Mouse (Mus musculus) heart, embryonic 12.5 days (tissue): ENCODE data around the gene Slco3a1. TPM values are rescaled to one million over a fixed set of nuclear protein-coding genes. Genes with fewer than 3 reads are reported as not detected.
"Not testable (repeated sequence)": the region's sequence is repeated elsewhere in the genome, so short reads cannot be mapped to it uniquely, and the experiment has no call there.

Experiments
- ATAC-seq: fragments of 200-750 bp; cut with Nextera tagmentation; 2 replicates; pipeline ENCODE4 v1.8.0; 2017; ENCODE audit warnings: moderate TSS enrichment, moderate library complexity; ENCODE audit not compliant: insufficient number of reproducible peaks, low FRiP score
- H3K27ac ChIP-seq: fragments of 300-500 bp; sonication (generic); 2 replicates; pipeline ENCODE4 v1.5.1; 2016; ENCODE audit warnings: mild to moderate bottlenecking, moderate library complexity; ENCODE audit not compliant: poor library complexity, severe bottlenecking
- H3K27me3 ChIP-seq: fragments of 300-500 bp; sonication (generic); replicated peaks from 2 replicates; pipeline ENCODE4 v1.6.1; 2016; ENCODE audit warnings: mild to moderate bottlenecking, moderate library complexity
- H3K36me3 ChIP-seq: fragments of 300-500 bp; sonication (generic); 2 replicates; pipeline ENCODE4 v1.6.1; 2016; ENCODE audit warnings: mild to moderate bottlenecking, moderate library complexity
- H3K4me1 ChIP-seq: fragments of 300-500 bp; sonication (generic); replicated peaks from 2 replicates; pipeline ENCODE4 v1.6.1; 2016; ENCODE audit warnings: mild to moderate bottlenecking
- H3K4me2 ChIP-seq: fragments of 300-500 bp; sonication (generic); 2 replicates; pipeline ENCODE4 v1.6.1; 2016; ENCODE audit warnings: mild to moderate bottlenecking, moderate library complexity
- H3K4me3 ChIP-seq: fragments of 300-500 bp; sonication (generic); 2 replicates; pipeline ENCODE4 v1.5.1; 2016; ENCODE audit warnings: mild to moderate bottlenecking
- H3K9ac ChIP-seq: fragments of 300-500 bp; sonication (generic); 2 replicates; pipeline ENCODE4 v1.6.1; 2016; ENCODE audit warnings: mild to moderate bottlenecking, moderate library complexity
- H3K9me3 ChIP-seq: fragments of 300-500 bp; sonication (generic); replicated peaks from 2 replicates; pipeline ENCODE4 v1.6.1; 2016; ENCODE audit warnings: mild to moderate bottlenecking, moderate library complexity
- WGBS: fragments of 180-500 bp; shearing (Covaris S2); methylation state at CpG from one replicate; pipeline ENCODE4 v1.1.7; 2016; 5-methylcytosine and 5-hydroxymethylcytosine counted together
- polyA plus RNA-seq: library from polyadenylated mRNA; unstranded; fragments of >200 nt; fragmentation: Nextera tagmentation; extraction: Ambion mirVana; gene quantifications from 2 replicates; pipeline ENCODE4 v1.2.1, GENCODE M21; 2016

Gene Slco3a1
- polyA plus RNA-seq, 1 experiment from 2014 or later: 29.8 TPM

DNA sequence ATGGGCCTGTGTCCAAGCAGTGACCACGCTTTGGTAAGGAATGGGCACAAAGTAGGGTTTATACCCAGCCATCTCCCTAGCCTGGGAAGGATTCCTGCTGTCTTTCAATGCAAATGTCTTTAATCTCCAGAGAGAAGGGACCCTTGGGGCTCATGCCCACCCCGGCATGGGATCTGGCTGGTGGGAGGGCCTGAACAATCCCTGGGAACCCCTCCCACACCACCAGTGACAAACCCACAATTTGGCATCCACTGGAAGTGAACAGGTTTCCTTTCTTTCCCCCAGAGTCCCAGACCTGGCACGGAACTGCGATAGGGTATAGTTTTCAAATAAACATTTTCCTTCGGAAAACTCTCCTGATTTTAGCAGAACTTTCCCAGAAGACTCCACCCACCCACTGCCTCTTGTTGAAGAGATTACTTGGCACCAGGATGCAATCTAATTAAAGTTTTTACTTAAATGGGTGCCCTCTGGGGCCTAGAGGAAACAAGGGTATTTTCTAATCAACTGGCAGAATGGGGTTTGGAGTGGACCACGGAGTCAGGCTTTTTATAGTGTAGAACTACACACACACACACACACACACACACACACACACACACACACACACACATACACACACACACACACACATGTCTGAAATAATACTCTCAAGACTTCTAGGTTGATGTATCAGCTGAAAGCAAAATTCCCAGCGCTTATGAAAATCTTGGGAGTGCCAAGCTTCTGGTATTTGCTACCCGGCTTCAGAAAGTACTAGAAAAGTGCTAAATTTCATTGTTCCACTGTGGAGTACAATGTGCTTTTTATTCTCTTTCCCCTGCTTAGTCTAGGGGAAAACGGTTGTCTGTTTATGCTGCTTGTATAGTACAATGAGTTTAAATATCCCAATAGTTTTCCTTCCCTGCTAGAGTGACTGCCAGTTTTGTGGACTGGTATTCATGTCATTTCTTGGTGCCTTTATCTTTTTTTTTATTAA is 140.6 kb downstream of the Slco3a1 start:
- Histone ChIP-seq H3K27me3 (no peaks in the 10 kb centered on the region), H3K4me2 (no peak overlapping the region), H3K4me3 (no peak overlapping the region), H3K4me1 (peaks cover 19% of the 10 kb centered on the region), H3K36me3 (no peaks in the 10 kb centered on the region), H3K9ac (no peak overlapping the region), H3K27ac (no peak overlapping the region), H3K9me3 (0 out of 2 replicates have a peak, but pooled peaks cover 5% of the 10 kb centered on the region)
- WGBS: 67% methylated on average over 9 of the region's 9 CpGs
- ATAC-seq: no peak

DNA sequence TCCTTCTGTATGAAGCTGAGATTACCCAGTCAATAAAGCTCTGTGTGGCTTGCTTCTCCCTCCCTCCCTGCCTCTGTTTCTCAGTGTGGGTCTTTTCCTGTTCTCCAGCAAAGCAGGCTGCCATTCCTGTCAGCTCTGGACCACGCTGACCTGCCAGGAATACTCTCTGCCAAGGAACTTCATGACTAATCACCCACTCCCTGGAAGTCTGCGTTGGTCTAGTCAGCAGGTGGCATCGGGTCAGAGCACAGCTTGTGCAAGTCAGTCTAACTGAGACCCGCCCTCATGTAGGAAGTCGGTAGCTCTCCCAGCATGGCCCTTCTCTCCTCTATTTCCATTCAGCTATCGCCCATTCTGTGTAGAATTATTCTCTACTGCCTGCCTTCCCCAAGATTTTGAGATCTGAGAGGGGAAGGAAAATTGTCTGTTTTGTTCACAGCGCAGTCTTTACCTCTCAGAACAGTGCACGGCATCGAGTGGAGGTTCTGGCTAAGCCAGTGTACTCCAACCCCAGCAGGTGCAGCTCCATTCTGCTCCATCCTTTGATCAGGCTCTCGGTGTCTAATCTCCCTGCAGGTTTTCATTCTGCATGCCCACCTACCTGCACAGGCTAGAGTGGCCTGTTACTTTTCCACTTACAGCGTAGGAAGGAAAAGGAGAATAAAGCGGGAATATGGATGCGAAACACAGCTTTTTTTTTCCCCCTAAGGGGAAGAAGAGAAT is 145.8 kb downstream of the Slco3a1 start:
- Histone ChIP-seq H3K36me3 (no peaks in the 10 kb centered on the region), H3K4me2 (no peak overlapping the region), H3K9ac (no peak overlapping the region), H3K4me3 (no peak overlapping the region), H3K4me1 (peaks cover 33% of the 10 kb centered on the region), H3K9me3 (0 out of 2 replicates have a peak, but pooled peaks cover 5% of the 10 kb centered on the region), H3K27ac (no peak overlapping the region), H3K27me3 (no peaks in the 10 kb centered on the region)
- WGBS: 60% methylated on average over 13 of the region's 13 CpGs
- ATAC-seq: no peak

DNA sequence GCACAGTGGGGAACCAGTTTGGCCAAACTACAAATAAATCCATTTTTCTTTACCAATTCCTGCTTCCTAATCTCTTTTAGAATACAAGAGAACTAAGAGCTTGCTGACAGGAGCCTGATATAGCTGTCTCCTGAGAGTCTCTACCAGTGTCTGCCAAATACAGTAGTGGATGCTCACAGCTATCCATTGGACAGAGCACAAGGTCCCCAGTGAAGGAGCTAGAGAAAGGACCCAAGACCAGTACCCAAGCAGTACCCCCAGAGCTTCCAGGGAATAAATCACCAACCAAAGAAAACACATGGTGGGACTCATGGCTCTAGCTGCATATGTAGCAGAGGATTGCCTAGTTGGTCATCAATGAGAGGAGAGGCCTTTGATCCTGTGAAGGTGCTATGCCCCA is 146.7 kb downstream of the Slco3a1 start:
- H3K27me3 ChIP-seq, H3K27ac ChIP-seq, H3K9me3 ChIP-seq, H3K4me3 ChIP-seq, H3K4me2 ChIP-seq, ATAC-seq, H3K36me3 ChIP-seq, H3K9ac ChIP-seq: not testable (repeated sequence)
- peaks cover 31% of the 10 kb centered on the region for H3K4me1 ChIP-seq

DNA sequence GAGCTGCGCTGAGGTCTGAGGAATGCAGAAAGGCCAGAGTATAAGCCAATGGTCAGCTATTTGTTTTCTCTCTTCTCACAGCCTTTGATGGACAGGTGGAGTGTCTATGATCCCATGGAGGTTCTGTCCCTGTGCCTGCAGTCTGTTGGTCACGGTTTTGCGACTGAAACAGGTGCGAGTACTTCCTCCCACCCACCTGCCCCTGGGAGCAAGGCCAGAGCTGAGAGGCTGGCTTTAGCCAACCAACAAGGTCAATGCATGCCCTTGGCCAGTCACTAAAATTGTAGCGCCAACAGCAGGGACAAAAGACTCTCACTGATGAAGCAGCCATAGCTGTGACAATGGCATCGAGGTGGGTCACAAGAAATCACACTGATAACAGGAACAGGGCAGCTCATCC is 154.9 kb downstream of the Slco3a1 start:
- H3K4me3 ChIP-seq: no peak overlapping the region
- H3K27ac ChIP-seq: no peak overlapping the region
- no peaks in the 10 kb centered on the region for H3K36me3 ChIP-seq
- H3K9me3 ChIP-seq: no peaks in the 10 kb centered on the region
- 75% methylated on average over 6 of the region's 6 CpGs for WGBS
- no peak overlapping the region for H3K9ac ChIP-seq
- ATAC-seq: no peak
- H3K27me3 ChIP-seq: no peaks in the 10 kb centered on the region
- H3K4me1 ChIP-seq: no peaks in the 10 kb centered on the region
- H3K4me2 ChIP-seq: no peak overlapping the region

DNA sequence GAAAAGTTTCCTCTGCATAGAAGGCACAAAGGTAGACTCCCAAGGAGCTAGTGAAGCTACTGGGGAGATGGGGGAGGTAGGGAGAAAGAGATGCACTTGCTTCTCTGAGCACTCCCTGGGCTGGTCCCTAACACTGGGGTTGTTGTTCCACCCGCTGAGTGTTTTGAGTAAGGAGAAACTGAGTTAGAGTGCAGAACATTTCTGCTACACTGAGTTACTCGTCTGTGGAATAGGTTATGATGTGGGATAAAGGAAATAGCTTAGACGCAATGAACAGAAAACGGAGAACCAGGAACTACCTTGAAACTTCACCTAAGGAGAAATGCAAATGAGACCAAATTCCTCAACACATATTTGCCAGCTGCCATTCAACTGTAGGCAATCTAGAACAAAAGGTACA is 155.4 kb downstream of the Slco3a1 start:
- no peaks in the 10 kb centered on the region for H3K36me3 ChIP-seq
- H3K4me1 ChIP-seq: no peaks in the 10 kb centered on the region
- H3K27me3 ChIP-seq: no peaks in the 10 kb centered on the region
- no peak overlapping the region for H3K9ac ChIP-seq
- 80% methylated on average over 4 of the region's 4 CpGs for WGBS
- H3K9me3 ChIP-seq: no peaks in the 10 kb centered on the region
- no peak for ATAC-seq
- H3K27ac ChIP-seq: no peak overlapping the region
- no peak overlapping the region for H3K4me2 ChIP-seq
- H3K4me3 ChIP-seq: no peak overlapping the region

DNA sequence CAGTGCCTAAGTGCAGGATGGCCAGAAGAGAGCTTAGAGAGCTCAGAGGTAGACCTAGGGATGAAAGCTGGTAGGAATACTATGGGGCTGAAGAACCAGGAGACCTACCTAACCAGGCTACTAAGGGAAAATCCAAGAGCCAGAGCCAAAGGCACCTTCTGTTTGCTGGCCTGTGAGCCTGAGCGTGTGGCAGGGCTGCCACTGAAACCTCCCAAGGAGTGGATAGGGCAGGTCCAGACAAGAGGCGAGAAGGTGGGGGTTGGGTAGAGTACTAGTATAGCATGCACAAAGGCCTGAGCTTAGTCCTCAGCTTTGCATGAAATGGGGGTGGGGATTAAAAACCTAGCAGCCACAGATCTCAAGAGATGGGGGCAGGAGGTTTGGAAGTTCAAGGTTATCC is 156.3 kb downstream of the Slco3a1 start:
- no peak overlapping the region for H3K9ac ChIP-seq
- H3K36me3 ChIP-seq: no peaks in the 10 kb centered on the region
- H3K4me2 ChIP-seq: no peak overlapping the region
- no peak overlapping the region for H3K4me3 ChIP-seq
- no peak overlapping the region for H3K27ac ChIP-seq
- 75% methylated on average over 2 of the region's 2 CpGs for WGBS
- no peaks in the 10 kb centered on the region for H3K27me3 ChIP-seq
- no peaks in the 10 kb centered on the region for H3K9me3 ChIP-seq
- no peak for ATAC-seq
- no peaks in the 10 kb centered on the region for H3K4me1 ChIP-seq

DNA sequence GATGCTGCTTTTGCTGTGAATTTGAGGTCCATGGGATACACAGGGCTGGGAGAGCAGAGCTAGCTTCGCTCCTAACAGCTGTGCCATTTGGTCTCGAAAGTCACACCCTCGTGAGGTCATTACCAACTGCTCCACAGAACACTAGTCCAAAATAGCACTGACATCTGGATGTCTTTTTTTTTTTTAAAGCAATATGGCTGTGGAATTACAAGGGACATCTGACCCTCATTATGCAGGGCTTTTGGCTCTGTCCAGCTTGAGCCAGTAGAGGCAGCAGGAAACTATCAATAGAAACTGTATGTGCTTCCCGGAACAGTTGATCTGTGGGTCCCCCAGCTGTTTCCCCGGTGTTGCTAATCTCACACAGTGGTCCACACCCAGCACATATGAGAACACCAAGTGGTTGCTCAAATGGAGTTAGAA is 163.1 kb downstream of the Slco3a1 start:
- WGBS: 49% methylated on average over 5 of the region's 5 CpGs
- Histone ChIP-seq H3K4me1 (peaks cover 16% of the 10 kb centered on the region), H3K4me2 (no peak overlapping the region), H3K36me3 (no peaks in the 10 kb centered on the region), H3K4me3 (no peak overlapping the region), H3K27me3 (no peaks in the 10 kb centered on the region), H3K9me3 (no peaks in the 10 kb centered on the region), H3K9ac (no peak overlapping the region), H3K27ac (no peak overlapping the region)
- no peak for ATAC-seq

DNA sequence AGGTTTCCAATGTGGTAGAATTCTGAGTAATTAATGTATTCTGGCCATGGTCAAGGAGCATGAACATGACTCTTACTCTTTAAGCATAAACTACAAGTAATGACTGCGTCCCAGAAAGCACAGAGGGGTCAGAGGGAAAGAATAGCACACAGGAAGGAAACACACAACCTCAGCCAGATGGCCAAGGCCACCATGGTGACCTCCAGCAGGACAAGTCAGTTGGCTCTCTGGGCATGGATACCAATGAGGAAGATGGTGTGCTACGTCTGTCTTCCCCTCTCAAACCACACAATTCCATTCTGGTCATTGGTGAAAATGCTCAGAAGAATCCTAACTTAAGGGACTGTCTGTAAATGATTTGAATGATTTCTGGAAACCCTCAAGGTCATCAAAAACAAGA is 165.0 kb downstream of the Slco3a1 start:
- ATAC-seq: no peak
- Histone ChIP-seq H3K4me2 (no peak overlapping the region), H3K27ac (no peak overlapping the region), H3K9ac (no peak overlapping the region), H3K4me3 (no peak overlapping the region), H3K36me3 (no peaks in the 10 kb centered on the region), H3K9me3 (no peaks in the 10 kb centered on the region), H3K4me1 (peaks cover 23% of the 10 kb centered on the region), H3K27me3 (no peaks in the 10 kb centered on the region)
- 83% methylated on average over 2 of the region's 2 CpGs for WGBS

DNA sequence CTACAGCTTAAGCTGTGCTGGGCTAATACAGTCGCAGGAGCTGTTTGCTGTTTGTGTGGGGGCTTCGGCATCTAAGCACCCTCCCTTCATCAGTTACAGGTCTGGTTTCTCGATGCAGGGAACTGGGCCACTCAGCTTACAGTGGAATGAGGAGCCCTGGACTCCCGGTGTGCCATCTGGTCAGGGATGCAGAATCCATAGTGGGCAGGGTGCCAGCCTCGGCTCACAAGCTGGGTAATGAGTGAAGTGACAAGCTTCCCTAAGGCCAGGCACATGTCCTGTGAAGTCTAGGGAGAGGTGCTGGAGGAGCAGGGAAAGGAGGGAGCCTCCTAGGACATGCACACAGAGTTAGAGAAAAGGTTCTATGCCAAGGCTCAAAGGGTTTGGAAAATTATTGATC is 168.3 kb downstream of the Slco3a1 start:
- Histone ChIP-seq H3K4me3 (no peak overlapping the region), H3K27ac (no peak overlapping the region; the same call in 1 of the 2 replicates), H3K9me3 (no peaks in the 10 kb centered on the region), H3K27me3 (no peaks in the 10 kb centered on the region), H3K4me2 (no peak overlapping the region), H3K4me1 (peaks cover 48% of the 10 kb centered on the region), H3K36me3 (no peaks in the 10 kb centered on the region), H3K9ac (peak overlapping the region; percentile 39; the same call in 1 of the 2 replicates)
- no peak for ATAC-seq
- WGBS: 63% methylated on average over 5 of the region's 5 CpGs

DNA sequence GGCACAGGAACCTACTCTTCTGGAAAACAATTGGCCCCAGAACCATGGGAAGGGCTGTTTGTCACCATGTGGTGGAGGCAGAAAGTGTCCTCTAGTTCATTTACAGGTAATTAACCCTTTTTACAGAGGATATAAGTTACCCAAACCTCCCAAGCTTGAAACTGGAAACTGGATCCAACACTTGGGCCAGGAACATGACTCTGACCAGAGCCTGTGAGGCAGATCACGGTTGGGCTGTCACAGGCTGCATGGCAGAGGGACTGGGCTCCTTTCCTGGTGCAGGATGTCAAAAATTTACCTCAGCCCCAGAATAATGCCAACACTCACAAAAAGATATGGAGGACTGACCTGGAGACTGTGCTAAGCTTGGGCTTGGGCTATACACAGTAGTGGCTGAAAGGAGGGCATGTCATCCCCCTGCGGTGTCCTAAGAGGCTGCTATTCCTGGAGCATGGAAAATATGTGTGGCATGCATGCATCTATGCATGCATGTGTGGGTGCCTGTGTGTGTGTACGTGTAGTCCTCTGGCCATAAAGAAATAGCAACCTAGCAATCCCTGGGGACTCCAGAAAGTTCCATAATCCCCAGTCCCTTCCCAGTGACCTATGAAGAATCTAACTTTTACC is 171.4 kb downstream of the Slco3a1 start:
- no peak overlapping the region for H3K4me3 ChIP-seq
- H3K36me3 ChIP-seq: no peaks in the 10 kb centered on the region
- peak overlapping the region; percentile 89 for H3K27ac ChIP-seq
- H3K9me3 ChIP-seq: no peaks in the 10 kb centered on the region
- peak; percentile 55; the same call in 1 of the 2 replicates for ATAC-seq
- 42% methylated on average over 3 of the region's 3 CpGs for WGBS
- H3K9ac ChIP-seq: no peak overlapping the region
- no peak overlapping the region for H3K4me2 ChIP-seq
- no peaks in the 10 kb centered on the region for H3K27me3 ChIP-seq
- H3K4me1 ChIP-seq: peaks cover 47% of the 10 kb centered on the region

DNA sequence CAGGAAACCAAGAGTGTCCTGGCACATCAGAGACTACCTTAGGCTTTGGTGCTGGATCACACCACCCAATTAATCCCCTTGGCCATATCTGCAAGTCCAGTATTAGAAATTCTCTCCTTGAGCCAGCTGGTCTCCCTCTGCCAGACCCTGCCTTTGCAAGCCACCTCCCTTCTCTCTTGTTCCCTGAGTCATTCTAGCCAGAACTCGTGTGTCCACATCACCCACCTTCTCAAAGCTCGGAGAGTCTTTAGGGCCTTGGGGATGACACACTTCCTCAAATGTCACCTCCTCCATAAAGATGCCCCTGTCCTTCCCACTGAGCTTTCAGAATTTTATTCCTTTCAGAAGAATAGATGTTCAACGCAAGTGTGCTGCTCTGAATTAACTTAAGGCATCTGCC is 172.3 kb downstream of the Slco3a1 start:
- no peak for ATAC-seq
- Histone ChIP-seq H3K9me3 (no peaks in the 10 kb centered on the region), H3K4me2 (peak overlapping the region; percentile 45; the same call in 1 of the 2 replicates), H3K9ac (no peak overlapping the region), H3K36me3 (no peaks in the 10 kb centered on the region), H3K27me3 (no peaks in the 10 kb centered on the region), H3K4me3 (no peak overlapping the region), H3K4me1 (peaks cover 51% of the 10 kb centered on the region), H3K27ac (peak overlapping the region; percentile 89)
- WGBS: 63% methylated on average over 3 of the region's 3 CpGs
